Mouse (Mus musculus) heart, adult 18-20 months (tissue): ENCODE data around the gene As3mt. TPM values are rescaled to one million over a fixed set of nuclear protein-coding genes. Genes with fewer than 3 reads are reported as not detected.

Experiments used
- DNase-seq, 2 experiments: peaks; one replicate each; pipeline ENCODE4 v3.0.0; 2021 to 2022; ENCODE audit warnings: mixed read lengths in 1 of 2
- long read RNA-seq, 2 experiments: library from polyadenylated mRNA; stranded (forward); transcript quantifications; one replicate each; pipeline ENCODE4 v2.0.0; 2021
- total RNA-seq, 2 experiments: library from RNA; stranded (reverse); gene quantifications; 2 replicates each; pipeline ENCODE4 v1.2.3; 2021

As3mt gene
- 10 to 100 TPM; 90.6 to 94.2 TPM for total RNA-seq
- long read RNA-seq, experiment 1, transcript As3mt-201 (11 exons, 1,736 nt): major isoform, 30 of 76 reads
- long read RNA-seq, experiment 1, transcript As3mt-207 (9 exons, 1,719 nt): minor isoform, 5 of 76 reads
- long read RNA-seq, experiment 1, partial matches to known transcripts: 20 of 76 reads
- long read RNA-seq, experiment 1, other reads (novel, unspliced or antisense): 20 of 76 reads
- long read RNA-seq, experiment 2, transcript As3mt-201 (11 exons, 1,736 nt): major isoform, 27 of 41 reads
- long read RNA-seq, experiment 2, partial matches to known transcripts: 5 of 41 reads
- long read RNA-seq, experiment 2, other reads (novel, unspliced or antisense): 5 of 41 reads

DNA sequence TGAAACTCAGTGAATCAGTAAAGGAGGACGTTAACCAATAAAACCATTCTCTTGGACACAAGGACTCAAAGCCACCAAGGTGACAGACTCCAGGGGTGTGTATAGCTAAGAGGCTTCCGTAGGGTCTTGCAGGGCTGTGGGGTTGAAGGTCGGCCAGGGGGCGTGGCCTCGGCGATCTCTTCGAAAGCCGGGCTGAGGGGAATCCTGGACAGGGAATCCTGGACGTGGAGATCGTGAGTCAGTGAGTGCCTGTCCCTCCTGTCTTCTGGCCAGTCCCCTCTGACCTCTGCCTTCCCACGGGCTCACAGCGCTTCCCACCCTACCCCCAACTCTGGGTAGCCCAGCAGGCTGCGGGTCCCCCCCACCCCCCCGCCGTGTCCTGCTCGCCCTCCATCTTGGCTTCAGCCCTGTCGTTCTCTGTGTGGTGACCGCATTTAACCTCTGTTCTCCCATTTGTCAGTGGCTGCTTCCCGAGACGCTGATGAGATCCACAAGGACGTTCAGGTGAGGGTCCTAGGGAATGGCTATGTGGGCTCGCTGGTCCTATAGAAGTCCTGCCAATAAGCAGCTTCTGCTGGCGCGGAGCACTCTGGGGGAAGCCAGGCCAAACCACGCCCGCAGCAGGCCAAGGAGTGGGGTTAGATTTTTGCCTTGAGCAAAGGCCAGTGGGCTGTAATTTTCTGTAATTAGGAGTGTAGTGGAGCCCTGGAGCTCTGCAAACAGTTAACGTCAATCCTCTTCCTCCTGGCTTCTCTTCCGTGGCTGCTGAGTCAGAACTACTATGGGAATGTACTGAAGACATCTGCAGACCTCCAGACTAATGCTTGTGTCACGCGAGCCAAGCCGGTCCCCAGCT, at the start of gene As3mt:
TSS of gene As3mt (plus strand) at position 163 of the 856 bp plus-strand sequence.
- peak; percentile 84 to 88 for DNase-seq

DNA sequence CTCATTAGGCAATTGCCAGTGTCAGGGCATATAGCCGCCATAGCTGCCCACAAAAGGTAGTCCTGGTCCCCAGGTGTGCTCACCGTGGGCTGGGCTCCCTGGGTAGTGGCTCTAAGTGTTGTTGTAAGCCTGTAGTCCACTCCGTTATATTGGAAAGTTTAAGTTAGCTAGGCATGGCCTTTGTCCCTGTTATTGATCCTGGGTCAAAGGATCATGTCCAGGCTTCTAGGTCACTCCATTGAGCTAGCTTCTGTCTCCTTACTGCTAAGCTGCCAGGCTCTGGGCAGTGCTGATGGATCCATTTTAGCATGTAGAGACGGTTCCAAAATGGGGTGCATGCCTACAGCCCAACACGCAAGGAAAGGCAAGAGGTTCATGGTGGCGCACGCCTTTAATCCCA, 48.9 kb upstream of the As3mt start:
- no peak for DNase-seq

DNA sequence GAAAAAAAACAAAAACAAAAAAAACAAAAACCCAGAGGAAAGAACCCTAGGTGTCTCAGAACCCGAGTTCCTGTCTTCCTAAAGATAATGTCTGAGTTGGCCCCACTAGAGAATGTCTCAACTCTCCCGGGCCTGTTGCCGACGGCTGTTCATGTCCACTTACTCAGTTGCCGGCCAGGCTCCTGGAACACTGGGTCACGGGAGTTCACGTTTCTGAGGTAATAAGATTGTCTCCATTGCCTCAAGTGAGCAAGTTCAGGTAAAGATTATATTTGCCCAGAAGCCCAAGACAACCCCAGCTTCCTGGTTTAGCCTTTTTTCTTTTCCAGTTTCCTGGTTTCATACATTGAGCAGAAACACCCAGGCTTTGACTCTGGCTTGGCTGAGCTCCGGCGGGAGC, 48.4 kb upstream of the As3mt start:
- DNase-seq: peak in 1 of 2 experiments; percentile 39

DNA sequence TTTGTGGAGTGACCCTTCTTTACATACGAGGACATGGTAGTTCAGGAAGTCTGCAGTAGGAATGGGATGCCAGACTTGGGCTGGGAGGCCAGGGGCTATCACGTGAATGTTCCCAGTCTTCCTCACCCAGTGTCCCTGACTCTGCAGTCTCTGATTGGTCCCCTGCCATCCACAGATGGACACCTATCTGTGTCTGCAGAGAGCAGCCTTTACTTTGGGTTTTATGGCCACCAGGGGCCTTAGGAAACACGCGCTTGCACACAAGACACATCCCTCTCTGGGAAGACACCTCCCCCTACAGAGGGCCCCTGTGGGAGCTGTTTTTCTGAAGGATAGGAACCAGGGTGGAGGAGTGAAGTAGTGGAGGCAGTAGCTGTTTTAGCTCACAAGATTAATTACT, 45.7 kb upstream of the As3mt start:
- peak in 1 of 2 experiments; percentile 20 for DNase-seq

DNA sequence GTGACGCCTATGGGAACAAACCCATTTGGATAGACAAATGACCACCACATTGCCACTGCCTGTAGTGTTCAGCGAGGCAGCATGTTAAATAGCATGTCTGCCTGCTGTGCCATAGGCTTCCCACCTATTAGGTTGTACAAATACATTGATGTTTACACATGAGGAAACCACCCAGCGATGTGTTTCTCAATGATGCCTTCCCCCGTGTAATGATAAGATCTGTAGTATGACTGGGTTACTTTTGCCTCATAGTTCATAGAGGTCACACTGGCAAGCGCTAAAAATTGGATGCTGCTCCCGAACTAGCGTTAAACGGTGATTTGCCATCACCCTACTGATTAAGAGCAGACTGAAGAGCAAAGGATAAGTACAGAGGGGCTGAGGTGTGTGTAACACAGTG, 45.0 kb upstream of the As3mt start:
- DNase-seq: no peak

DNA sequence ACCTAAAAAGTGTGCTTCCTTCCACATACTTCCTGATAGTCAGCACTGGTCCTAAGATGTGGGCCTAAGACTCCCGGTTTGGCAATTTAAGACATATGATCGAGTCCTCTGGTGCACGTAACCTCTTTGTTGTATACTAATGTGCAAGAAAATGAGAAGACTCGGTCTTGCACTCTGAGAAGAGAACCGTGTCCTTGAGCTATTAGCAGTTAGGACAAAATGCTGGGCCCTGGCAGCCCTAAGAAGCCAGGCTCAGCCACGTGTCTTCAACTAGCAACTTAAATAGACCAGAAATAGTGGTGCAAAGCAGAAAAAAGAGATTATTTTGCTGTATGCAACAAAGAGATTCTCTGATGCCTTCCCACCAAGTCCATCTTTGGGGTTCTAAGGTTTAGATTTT, 44.5 kb upstream of the As3mt start:
- DNase-seq: no peak

DNA sequence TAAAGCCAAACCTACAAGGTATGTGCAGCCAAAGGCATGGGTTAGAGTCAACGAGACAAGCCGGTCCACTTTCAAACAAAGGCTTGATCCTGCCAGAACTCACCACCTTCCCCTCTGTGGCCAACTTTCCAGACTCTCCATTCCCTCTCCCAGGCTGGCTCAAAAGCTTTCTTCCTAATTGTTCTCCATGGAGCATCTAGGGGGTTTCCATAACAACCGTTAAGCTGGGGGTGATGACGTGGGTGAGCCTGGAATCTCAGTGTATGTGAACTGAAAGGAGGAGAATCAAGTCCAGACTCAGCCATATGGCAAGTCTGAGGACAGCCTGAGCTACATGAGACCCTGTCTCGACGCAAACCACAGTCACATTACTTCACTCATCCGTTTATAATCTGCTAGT, 41.8 kb upstream of the As3mt start:
- DNase-seq: no peak

DNA sequence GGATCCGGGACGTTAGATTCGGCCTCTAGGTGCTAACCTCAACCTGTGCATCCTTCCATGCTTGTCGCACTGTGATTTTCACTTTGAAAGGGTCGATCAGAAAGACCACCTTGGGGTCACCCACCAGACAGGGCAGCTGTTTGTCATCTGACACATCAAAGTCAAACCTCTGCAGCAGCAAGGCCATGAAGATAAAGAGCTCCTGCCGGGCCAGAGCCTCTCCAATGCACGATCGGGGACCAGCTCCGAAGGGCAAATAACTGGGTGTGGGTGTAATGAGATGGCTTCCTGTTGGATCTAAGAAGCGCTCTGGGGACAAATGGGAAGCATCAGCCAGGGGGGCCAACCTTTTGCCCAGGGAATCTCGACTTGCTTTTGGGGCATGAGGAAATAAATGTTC, 40.0 kb upstream of the As3mt start:
- no peak for DNase-seq

DNA sequence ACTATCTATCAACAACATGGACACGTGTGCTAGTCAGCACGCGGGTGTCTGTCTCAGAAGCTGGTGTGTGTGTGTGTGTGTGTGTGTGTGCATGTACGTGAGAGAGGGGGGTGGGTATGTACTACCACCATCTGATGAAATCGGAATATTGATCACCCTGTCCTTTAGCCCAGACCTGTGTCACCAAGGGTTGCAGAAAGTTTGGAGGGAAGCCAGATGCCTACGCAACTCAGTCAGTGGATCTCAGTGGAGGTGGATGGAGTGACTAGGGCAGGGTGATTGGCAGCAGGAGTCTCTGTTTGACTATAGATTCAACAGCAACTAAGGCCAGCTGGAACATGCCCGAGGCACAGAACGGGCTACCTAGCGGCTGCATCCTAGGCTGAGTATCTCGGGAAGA, 39.0 kb upstream of the As3mt start:
- no peak for DNase-seq

DNA sequence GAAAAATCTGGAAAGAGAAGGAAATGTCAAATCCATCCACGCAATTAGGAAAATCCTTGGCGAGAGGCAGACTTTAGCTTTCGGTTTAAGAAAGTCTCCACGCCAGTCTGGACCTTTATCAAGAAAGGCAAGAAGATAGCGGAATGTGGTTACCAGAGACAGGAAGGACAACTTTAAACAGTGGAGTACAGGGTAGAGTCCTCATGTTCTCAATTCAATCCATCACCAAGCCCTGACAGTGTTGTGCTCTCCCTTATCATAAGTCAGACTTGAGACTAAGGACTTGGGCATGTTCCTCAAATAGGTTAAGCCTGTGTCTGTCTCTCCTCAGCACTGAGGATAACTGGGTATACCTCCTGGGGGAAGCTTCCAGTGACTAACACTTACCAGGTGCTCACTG, 37.5 kb upstream of the As3mt start:
- DNase-seq: no peak

DNA sequence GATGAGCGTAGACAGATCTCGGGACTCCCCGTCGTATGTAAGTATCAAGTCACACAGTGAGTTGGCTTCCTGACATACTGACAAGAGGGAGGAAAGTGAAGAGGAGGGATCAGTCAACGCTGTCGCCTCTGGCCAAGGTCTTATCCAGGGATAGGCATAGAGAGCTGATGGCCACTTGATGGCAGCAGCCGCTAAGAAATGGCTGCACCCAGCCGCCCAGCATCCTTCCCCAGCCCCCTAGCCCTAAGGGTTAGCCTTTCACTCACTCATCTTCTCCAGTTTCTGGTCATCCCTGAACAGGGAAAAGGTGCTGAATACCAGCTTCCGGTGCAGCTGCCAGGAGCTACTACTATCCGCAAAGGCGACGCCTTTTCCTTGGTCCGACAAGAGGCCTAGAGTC, 36.6 kb upstream of the As3mt start:
- peak; percentile 59 to 81 for DNase-seq

DNA sequence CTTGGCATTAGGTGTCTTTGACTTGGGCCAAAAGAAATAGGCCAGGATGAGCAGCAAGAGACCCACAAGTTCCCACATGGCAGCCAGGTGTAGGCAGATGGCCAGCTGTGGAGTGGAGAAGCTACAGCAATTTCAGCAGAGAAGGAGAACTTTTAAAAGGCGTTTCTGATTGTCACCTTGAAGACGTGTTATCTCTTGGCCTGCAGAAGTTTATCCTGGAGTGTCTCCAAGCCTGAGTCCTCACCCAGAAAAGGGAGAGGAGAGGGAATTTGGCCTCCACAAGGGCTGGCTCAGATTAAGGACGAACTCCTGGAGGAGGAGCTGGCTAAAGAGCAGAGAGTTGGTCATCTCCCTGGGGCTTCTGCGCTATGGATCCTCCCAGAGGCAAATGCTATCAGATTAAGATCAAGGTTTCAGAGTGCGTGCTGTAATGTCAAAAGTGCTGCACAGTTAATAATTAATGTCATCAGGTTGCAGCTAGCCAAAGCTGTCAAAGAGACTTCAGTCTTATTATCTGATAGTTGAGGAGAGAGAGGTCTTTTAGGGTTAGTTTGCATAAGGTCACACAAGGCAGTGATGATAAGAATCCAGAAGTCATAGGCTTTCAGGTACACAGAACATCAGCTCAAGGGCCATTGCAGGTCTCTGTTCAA, 34.4 kb upstream of the As3mt start, which contains the start of gene Cyp17a1:
TSS of gene Cyp17a1 (minus strand) at position 407 of the 653 bp plus-strand sequence.
- peak; percentile 30 to 51 for DNase-seq

DNA sequence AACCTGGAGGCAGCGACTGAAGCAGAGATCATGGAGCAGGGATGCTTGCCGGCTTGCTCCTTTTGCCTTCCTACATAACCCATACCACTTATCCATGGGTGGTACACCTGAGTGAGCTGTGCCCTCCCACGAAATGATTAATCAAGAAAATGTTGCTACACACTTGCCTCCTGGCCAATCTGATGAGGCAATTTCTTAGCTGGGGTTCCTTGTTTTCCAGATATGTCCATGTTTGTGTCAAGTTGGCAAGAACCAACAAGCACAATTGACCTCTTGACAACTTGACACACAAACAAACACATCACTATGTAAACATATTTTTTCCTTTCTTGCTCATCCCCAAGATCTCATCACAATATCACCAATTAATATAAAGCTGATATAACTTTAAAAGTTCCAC, 31.6 kb upstream of the As3mt start:
- DNase-seq: no peak

DNA sequence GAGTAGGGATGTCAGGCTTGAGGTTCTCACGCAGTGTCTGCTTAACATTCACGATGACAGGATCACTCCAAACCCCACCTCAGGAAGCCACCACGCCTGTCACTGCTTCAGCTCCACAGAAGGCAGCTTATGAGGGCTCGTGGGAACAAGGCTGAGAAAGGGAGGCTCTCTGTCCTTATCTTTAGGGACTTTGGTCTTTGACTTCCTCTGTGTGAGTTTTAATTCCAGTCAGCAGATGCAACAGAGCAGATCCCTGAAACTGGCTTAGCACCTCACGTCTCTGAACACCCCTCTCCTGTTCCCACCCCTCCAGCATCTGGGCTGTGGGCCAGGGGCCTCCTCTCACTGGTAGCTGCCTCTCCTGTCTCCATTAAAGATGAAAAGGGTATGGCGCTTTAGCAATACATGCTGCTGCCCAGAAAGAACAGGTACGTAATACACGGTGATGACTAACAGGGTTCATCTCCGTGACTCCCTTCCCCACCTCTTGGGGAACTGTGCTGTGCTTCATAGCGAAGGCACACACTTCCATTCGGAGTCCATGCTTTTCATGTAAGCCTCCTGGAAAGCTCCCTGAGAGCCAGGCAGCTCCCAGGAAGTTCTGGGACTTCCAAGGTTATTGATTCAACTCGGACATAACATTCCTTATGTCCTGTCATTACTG, 27.4 kb upstream of the As3mt start:
- DNase-seq: no peak

DNA sequence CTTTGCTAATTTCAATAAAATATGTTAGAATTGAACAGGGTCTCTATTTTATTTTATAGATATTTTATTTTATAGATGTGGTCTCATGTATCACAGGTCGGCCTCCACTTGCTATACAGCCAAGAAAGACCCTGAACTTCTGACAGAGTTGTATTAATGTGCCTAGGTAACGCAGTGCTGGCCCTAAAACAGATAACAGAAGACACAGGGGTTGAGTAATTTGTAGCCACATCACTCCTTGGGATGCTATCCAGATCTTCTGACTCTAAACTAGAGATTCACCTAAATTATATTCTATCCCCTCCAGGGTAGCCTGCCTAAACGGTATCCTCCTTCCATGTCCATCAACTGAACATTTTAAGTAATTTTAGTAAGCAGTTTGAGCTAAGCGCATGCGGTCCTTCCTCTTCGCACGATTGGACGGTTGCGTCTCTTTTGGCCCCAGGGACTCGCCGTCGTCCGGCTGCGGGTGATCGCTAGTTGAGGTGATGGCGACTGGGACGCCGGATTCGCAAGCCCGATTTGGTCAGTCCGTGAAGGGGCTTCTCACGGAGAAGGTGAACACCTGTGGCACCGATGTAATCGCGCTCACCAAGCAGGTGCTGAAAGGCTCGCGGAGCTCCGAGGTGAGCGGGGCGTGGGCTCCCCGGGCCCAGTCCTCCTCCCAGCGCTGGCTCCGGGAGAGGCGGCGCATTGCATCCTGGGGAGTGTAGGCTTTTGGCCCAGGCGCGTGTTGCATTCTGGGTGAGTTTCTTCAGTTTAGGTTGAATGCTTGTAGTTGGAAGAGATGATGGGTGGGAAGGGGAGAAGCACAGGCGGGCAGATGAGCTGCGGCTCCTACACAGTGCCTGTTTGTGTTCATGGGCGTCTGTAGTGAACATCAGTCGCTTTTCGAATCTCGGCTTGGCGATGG, 17.5 kb upstream of the As3mt start, which contains the start of gene Borcs7:
TSS of gene Borcs7 (plus strand) at position 447 of the 913 bp plus-strand sequence.
- DNase-seq: peak; percentile 94 to 96

DNA sequence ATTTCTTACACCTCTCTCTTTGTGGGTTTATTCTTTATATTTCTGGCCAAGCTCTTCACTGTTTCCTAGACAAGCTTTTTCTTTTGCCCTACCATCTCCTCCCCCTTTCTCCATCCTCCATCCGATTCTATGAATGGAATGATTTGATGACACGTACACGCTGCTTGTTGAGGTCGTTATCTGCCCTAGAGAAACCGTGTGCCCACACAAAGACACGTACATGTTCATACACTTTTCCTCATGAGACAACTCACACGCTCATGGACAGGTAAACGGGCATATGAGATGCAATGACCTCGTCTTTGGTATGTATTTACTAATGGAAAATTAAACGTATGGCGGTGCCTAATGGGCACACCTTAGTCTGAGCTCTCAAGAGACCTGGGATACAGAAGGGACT, 16.9 kb upstream of the As3mt start:
- no peak for DNase-seq

DNA sequence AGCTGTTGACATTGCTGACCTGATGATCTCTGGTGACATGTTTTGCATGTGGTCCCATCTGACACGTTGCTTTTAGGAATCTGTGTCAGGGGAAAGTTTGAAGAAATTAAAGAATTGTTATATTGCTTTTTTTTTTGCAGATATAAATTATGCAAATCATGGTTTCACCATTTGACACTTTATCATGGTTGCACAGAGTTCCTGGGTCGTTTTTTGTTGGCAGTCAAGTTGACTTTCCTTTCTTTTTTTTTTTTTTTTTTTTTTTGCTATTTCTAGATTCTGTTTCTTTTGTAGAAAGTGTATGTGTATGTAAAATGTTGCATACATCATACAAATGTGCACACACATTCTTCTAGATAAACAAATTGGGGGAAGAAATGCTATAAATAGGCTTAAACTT, 16.2 kb upstream of the As3mt start:
- DNase-seq: no peak

DNA sequence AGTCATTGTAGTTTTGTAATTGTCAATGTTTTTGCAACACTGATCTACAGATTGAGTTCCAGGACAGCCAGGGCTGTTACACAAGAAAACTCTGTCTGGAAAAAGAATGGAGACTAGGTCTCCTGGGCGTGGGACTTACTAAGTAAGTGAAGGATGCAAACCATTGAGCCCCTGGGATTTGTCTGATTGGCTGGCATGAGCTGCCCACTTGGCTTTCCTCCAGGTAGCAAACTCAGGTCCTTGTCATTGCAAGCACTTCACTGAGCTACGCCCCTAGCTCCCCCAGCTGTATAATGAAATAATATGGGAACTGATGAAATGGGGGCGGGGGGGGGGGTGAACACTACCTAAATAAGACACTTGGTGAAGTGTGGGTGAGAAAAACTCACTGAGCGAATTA, 14.1 kb upstream of the As3mt start:
- no peak for DNase-seq

DNA sequence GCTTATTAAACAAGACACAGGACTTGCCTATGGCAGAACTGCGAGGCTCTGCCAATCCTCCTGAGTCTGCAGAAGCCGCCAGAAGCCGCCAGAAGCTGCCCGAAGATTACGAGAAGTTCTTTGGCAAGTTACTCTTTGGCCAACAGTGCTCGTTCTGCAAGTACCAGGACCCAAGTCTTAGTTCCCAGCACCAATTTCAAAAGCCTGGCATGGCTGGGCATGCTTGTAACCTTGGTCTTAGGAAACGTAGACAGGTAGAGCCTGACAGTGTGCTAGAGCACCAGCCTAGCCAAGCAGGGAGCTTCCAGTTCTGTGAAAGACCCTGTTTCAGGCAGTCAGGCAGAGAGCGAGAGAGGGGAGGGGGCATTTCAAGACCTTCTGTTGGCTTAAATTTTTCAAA, 10.8 kb upstream of the As3mt start:
- no peak for DNase-seq

DNA sequence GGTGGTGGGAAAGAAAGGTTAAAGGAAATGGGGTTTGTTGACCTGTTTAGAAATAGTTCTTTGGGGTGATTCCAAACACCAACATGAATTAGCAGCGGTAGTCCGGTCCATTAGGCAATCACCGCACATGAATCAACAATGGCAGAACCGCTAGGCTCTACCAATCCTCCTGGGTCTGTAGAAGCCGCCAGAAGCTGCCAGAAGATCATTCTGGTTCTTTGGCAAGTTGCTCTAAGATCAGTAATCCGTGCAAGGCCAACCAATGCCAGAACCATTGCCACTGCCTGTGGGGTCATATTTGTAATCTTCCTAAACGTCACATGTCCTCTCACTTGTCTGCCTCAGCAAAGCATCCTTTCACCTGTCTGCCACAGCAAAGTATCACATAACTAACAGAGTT, 10.3 kb upstream of the As3mt start:
- DNase-seq: no peak

DNA sequence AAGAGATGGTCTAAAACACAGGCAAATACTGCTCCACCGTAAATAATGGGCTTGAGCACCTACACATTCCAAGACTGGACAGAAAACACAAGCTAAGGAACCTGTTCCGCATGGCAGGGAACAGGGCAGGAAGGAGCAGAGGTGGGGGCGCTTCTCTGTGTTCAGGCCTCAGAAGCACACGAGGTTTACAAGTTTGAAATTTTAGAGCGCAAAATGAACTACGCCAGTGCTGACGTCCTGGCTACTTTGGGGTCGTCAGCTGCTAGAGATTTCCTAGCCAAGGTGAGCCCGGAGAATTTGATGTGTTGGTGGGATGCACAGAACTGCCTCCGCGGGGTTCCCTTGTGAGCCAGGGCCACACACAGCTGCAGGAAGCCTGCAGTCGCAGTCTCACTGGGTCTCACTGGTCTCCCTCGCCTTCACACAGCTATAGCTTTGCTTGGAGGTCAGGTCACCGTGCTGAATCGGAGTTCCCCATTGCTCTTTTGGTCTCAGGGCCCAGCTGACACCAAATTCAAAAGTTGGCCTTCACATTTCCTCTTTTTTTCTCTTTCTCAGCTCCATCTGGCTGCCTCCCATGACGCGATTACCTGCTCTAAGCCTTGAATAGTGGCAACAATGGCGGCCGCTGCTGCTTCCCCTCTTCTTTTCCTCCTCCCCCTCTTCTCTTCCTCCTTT, 9.3 kb upstream of the As3mt start:
- DNase-seq: no peak
